Mouse (Mus musculus) cerebellum, adult 2 months (tissue): ENCODE data around the gene Pkp1.
A peak's percentile ranks its signal among the peaks of the same experiment; 100 is the strongest.

Experiments
- CTCF ChIP-seq: fragments of 200-500 bp; IDR thresholded peaks from 2 replicates; pipeline ENCODE4 v1.5.1; 2011; ENCODE audit warnings: low read depth, mild to moderate bottlenecking, control low read depth, low read length, moderate library complexity, borderline replicate concordance; ENCODE audit not compliant: insufficient read depth
- POLR2A ChIP-seq: fragments of 200-500 bp; IDR thresholded peaks from 2 replicates; pipeline ENCODE4 v1.6.1; 2011; ENCODE audit warnings: low read length, control low read depth, borderline replicate concordance; ENCODE audit not compliant: insufficient read depth

DNA sequence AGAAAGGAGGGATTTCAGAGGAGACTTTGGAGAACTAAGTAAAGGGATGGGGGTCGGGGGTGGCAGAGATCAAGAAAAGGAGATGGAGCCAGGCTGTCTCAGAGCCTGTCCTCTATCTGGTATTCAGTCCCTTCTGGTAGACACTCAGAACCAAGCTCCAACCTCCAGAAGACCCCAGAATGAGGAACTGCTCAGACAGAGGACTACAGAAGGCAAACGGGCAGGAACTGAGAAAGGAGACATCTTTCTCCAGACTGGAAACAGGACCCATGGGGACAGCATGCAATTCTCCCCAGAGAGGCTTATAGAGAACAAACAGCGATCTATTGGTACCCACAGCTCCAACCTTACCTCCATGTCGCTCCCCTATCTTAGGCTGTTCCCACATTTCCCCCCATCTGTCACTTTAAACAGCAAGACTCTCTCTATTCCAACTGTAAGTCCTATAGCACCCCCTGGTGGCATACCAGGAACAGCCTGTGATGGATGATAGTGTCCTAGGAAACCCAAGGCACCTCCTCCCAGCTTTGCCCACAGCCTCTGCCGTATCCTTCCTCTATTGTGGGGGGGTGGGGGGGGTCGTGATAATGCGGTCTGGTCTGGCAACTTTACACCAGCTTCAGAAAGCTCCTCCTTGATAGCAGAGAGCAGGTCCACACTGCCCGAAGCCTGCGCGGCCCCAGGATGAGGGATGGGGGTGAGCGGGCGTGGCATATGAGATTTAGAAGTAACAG, 25.7 kb upstream of the Pkp1 start:
- TF ChIP-seq CTCF: peak; percentile 74
- no peak for TF ChIP-seq POLR2A
